Mouse (Mus musculus) heart, postnatal 0 days (tissue): ENCODE measurements at regions not wholly inside any gene's neighbourhood (a gene's known extent, or its start where the extent isn't known, plus 50 kb on each side); places are given as distances from the start of the nearest gene placed in this dataset.

Source experiments
- ATAC-seq: fragments of 200-750 bp; cut with Nextera tagmentation; 2 replicates; pipeline ENCODE4 v1.8.0; 2017; ENCODE audit warnings: low read depth, moderate number of reproducible peaks, moderate library complexity; ENCODE audit not compliant: insufficient read depth
- DNase-seq: peaks from one replicate; pipeline ENCODE4 v3.0.0-alpha.2; 2016; ENCODE audit warnings: low spot score
- H3K27ac ChIP-seq: fragments of 300-500 bp; sonication (generic); 2 replicates; pipeline ENCODE4 v1.5.1; 2014; ENCODE audit warnings: low read depth, mild to moderate bottlenecking
- H3K27me3 ChIP-seq: fragments of 300-500 bp; sonication (generic); 2 replicates; pipeline ENCODE4 v1.6.1; 2014; ENCODE audit warnings: low read length, mixed read lengths; ENCODE audit not compliant: control insufficient read depth, insufficient read depth
- H3K36me3 ChIP-seq: fragments of 300-500 bp; sonication (generic); replicated peaks from 2 replicates; pipeline ENCODE4 v1.6.1; 2014; ENCODE audit warnings: low read length, mixed read lengths; ENCODE audit not compliant: control insufficient read depth, insufficient read depth
- H3K4me1 ChIP-seq: fragments of 300-500 bp; sonication (generic); 2 replicates; pipeline ENCODE4 v1.6.1; 2014; ENCODE audit warnings: antibody characterized with exemption; ENCODE audit not compliant: control insufficient read depth, insufficient read depth
- H3K4me2 ChIP-seq: fragments of 300-500 bp; sonication (generic); 2 replicates; pipeline ENCODE4 v1.6.1; 2014; ENCODE audit warnings: low read depth, mild to moderate bottlenecking, low read length, moderate library complexity
- H3K4me3 ChIP-seq: fragments of 300-500 bp; sonication (generic); 2 replicates; pipeline ENCODE4 v1.5.1; 2014; ENCODE audit warnings: low read depth, low read length
- H3K9ac ChIP-seq: fragments of 300-500 bp; sonication (generic); replicated peaks from 2 replicates; pipeline ENCODE4 v1.6.1; 2014; ENCODE audit warnings: low read depth, low read length, mixed read lengths
- H3K9me3 ChIP-seq: fragments of 300-500 bp; sonication (generic); replicated peaks from 2 replicates; pipeline ENCODE4 v1.6.1; 2016; ENCODE audit warnings: low read length; ENCODE audit not compliant: control insufficient read depth
- CTCF ChIP-seq: IDR thresholded peaks from 2 replicates; pipeline ENCODE4 v1.5.1; 2016; ENCODE audit warnings: antibody characterized with exemption, control low read depth, low read depth
- EP300 ChIP-seq: IDR thresholded peaks from 2 replicates; pipeline ENCODE4 v1.6.1; 2016; ENCODE audit warnings: antibody characterized with exemption, low read depth
- WGBS: fragments of 180-500 bp; shearing (Covaris S2); extraction: QIAGEN DNeasy Blood & Tissue Kit; methylation state at CpG from one replicate; pipeline ENCODE4 v1.1.7; 2014; 5-methylcytosine and 5-hydroxymethylcytosine counted together

DNA sequence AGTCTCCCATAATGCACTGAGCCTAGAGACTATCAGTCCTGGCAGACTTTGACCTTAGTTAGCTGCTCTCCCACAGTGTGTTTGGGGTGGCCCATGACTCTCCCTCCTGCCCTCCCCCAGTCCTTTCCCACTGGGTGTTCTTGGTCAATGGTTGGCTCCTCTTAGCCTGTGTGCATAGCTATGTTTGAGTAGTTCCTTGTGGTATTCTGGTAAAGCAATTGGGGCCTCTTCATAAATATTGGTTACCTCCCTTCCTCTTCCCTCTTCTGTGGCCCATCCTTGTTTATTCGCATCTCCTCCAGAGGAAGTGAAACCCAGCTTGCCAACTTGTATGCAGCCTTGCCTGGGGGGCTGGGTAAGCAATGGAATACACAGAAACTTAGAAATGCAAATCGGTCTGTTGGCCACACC, 74.0 kb downstream of the Zfp706 start:
- WGBS: 71% methylated on average over 2 of the region's 2 CpGs
- DNase-seq (no peak), ATAC-seq (no peak)
- Histone ChIP-seq H3K27ac (no peak overlapping the region), H3K4me1 (peaks cover 13% of the 10 kb centered on the region; the same call in 1 of the 2 replicates), H3K4me2 (no peak overlapping the region), H3K9me3 (no peaks in the 10 kb centered on the region), H3K36me3 (no peaks in the 10 kb centered on the region), H3K9ac (no peak overlapping the region), H3K4me3 (no peak overlapping the region), H3K27me3 (no peaks in the 10 kb centered on the region)
- no peak for TF ChIP-seq EP300

GRCm38 (mm10) chr15:36931460-36931859, 76.1 kb downstream of the Zfp706 start:
- H3K36me3 ChIP-seq: no peaks in the 10 kb centered on the region
- H3K27ac ChIP-seq: no peak overlapping the region
- no peaks in the 10 kb centered on the region for H3K4me1 ChIP-seq
- no peak overlapping the region for H3K4me3 ChIP-seq
- TF ChIP-seq CTCF (no peak), EP300 (no peak)
- H3K9ac ChIP-seq: no peak overlapping the region
- H3K9me3 ChIP-seq: no peaks in the 10 kb centered on the region
- no peaks in the 10 kb centered on the region for H3K27me3 ChIP-seq
- DNase-seq (no peak), ATAC-seq (no peak)
- H3K4me2 ChIP-seq: no peak overlapping the region
- WGBS: 70% methylated on average over 2 of the region's 2 CpGs

DNA sequence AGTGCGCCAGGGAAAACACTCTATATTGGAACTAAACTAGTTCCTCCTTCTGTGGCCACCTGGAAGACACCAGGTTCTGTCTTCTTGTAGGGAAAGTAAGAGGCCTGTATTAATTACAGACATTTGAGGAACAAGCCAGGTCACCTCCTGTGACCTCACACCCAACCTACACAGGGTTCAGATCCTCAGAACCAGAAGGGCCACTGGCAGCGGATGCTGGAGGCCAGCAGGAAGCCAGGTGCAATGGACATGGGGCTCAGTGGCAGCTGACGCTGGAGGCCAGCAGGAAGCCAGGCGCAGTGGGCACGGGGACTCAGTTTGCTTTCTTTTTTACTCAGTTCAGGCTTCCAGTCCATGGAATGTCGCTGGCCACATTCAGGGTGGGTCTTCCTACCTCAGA, 77.1 kb downstream of the Zfp706 start:
- ATAC-seq: no peak
- H3K9ac ChIP-seq: no peak overlapping the region
- H3K4me3 ChIP-seq: no peak overlapping the region
- H3K36me3 ChIP-seq: no peaks in the 10 kb centered on the region
- no peaks in the 10 kb centered on the region for H3K4me1 ChIP-seq
- no peaks in the 10 kb centered on the region for H3K9me3 ChIP-seq
- H3K27me3 ChIP-seq: no peaks in the 10 kb centered on the region
- no peak overlapping the region for H3K4me2 ChIP-seq
- WGBS: 78% methylated on average over 6 of the region's 6 CpGs
- TF ChIP-seq EP300: no peak
- TF ChIP-seq CTCF: no peak
- no peak for DNase-seq
- H3K27ac ChIP-seq: no peak overlapping the region

- H3K4me2 ChIP-seq: no peak overlapping the region
- no peak overlapping the region for H3K4me3 ChIP-seq
- no peaks in the 10 kb centered on the region for H3K4me1 ChIP-seq
- no peak overlapping the region for H3K27ac ChIP-seq
- 86% methylated on average over 2 of the region's 2 CpGs for WGBS
- DNase-seq (no peak), ATAC-seq (no peak)
- no peaks in the 10 kb centered on the region for H3K27me3 ChIP-seq
- H3K36me3 ChIP-seq: no peaks in the 10 kb centered on the region
- TF ChIP-seq EP300: no peak
- no peak for TF ChIP-seq CTCF
- H3K9ac ChIP-seq: no peak overlapping the region
- no peaks in the 10 kb centered on the region for H3K9me3 ChIP-seq
These were observed 77.8 kb downstream of the Zfp706 start for GRCm38 (mm10) chr15:36929786-36930185.

DNA sequence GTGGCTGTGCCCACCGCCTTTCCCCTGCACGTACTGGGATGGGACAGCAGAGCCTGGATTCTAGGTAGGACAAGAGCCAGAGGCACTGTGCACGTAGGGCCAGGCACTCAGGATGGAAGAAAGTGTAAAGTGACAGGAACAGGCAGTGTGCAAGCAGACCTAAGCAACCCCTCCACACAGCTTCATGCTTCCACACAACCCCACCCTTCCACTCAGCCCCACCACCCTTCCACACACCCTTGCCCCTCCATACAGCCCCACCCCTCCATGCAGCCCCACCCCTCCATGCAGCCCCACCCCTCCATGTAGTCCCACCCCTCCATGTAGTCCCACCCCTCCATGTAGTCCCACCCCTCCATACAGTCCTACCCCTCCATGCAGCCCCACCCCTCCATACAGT, 78.5 kb downstream of the Zfp706 start:
- TF ChIP-seq EP300 (no peak), CTCF (no peak)
- Histone ChIP-seq H3K9ac (no peak overlapping the region), H3K27ac (no peak overlapping the region), H3K4me3 (no peak overlapping the region), H3K4me2 (no peak overlapping the region), H3K9me3 (no peaks in the 10 kb centered on the region), H3K4me1 (peaks cover 4% of the 10 kb centered on the region; the same call in 1 of the 2 replicates), H3K36me3 (no peaks in the 10 kb centered on the region), H3K27me3 (no peaks in the 10 kb centered on the region)
- WGBS: 96% methylated on average over 3 of the region's 3 CpGs
- ATAC-seq: no peak
- no peak for DNase-seq

GRCm38 (mm10) chr15:36928678-36929077, 78.9 kb downstream of the Zfp706 start:
- no peak overlapping the region for H3K9ac ChIP-seq
- 94% methylated on average over 4 of the region's 4 CpGs for WGBS
- no peaks in the 10 kb centered on the region for H3K27me3 ChIP-seq
- H3K9me3 ChIP-seq: no peaks in the 10 kb centered on the region
- ATAC-seq: no peak
- H3K4me1 ChIP-seq: peaks cover 7% of the 10 kb centered on the region; the same call in 1 of the 2 replicates
- no peak overlapping the region for H3K27ac ChIP-seq
- DNase-seq: no peak
- no peak for TF ChIP-seq EP300
- no peak for TF ChIP-seq CTCF
- no peaks in the 10 kb centered on the region for H3K36me3 ChIP-seq
- no peak overlapping the region for H3K4me3 ChIP-seq
- H3K4me2 ChIP-seq: no peak overlapping the region
